In the genomic region with DNA sequence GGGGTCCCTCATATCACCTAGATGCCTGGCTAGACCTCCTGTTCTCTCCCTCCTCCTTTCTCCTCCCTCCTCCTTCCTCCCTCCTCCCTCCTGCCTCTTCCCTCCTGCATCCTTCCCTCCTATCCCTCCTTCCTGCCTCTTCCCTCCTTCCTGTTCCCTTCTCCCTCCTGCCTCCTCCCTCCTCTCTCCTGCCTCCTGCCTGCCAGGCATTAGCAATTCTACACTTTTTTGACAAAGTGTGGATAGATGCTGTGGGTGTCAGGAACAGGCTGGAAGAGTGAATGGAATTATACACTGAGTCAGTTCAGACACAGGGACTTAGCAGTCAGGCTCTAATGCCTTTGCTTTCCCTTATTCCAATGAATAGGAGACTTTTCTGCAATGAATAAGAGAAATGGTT, we compare ENCODE assay signal across 23 mouse cellular contexts.
A peak's percentile ranks its signal among the peaks of the same experiment; 100 is the strongest.
DNase-seq lines count a peak whose midpoint lies in the region; ATAC-seq and TF ChIP-seq lines count a peak whose summit lies in the region.
"Had no signal": no experiment of that assay in that cellular context is flagged by ENCODE, and none has a peak within 500 bp of the region (broad histone marks: within the 10 kb centered on the region; RNA-seq: fewer than 3 reads in every experiment).

No protein-coding gene starts in this region.

- ATAC-seq in megakaryocyte, adult 5-6 weeks (ENCODE audit: poor library complexity, severe bottlenecking), result no peak
- peak; percentile 43; the same call in 1 of the 2 replicates for ATAC-seq in forebrain, embryonic 15.5 days (replicated peaks)
- ATAC-seq: liver, embryonic 12.5 days had no signal

- peaks cover 19% of the 10 kb centered on the region for H3K9me3 ChIP-seq in megakaryocyte, embryonic 14.5 days
- no peaks in the 10 kb centered on the region for H3K9me3 ChIP-seq in forebrain, embryonic 15.5 days
- H3K9me3 ChIP-seq: embryonic facial prominence, embryonic 12.5 days; hindbrain, embryonic 12.5 days; liver, embryonic 12.5 days had no signal

- H3K9ac ChIP-seq in forebrain, embryonic 15.5 days (replicated peaks), result no peak overlapping the region
- H3K9ac ChIP-seq: embryonic facial prominence, embryonic 12.5 days; heart, embryonic 12.5 days; hindbrain, embryonic 12.5 days; liver, embryonic 12.5 days had no signal

- no peaks in the 10 kb centered on the region for H3K27me3 ChIP-seq in megakaryocyte, embryonic 14.5 days (replicated peaks)
- no peaks in the 10 kb centered on the region for H3K27me3 ChIP-seq in forebrain, embryonic 15.5 days
- no peaks in the 10 kb centered on the region for H3K27me3 ChIP-seq in thymus, adult 2 months (ENCODE audit: control insufficient read depth, insufficient read depth, low read length)
- H3K27me3 ChIP-seq: embryonic facial prominence, embryonic 12.5 days; heart, embryonic 12.5 days; hindbrain, embryonic 12.5 days; liver, embryonic 12.5 days had no signal

- no peak for TF ChIP-seq CTCF in thymus, adult 2 months (IDR thresholded peaks at IDR 0.05; ENCODE audit: borderline replicate concordance, control insufficient read depth, extremely low read depth, insufficient read depth, low read length, poor library complexity)

- peak overlapping the region; percentile 31 for H3K4me3 ChIP-seq in megakaryocyte, embryonic 14.5 days (replicated peaks)
- H3K4me3 ChIP-seq in forebrain, embryonic 15.5 days, result no peak overlapping the region
- H3K4me3 ChIP-seq in thymus, adult 2 months (ENCODE audit: control insufficient read depth, insufficient read depth, low read length), result no peak overlapping the region
- H3K4me3 ChIP-seq: embryonic facial prominence, embryonic 12.5 days; erythroblast, embryonic 14.5 days; heart, embryonic 12.5 days; hindbrain, embryonic 12.5 days; liver, embryonic 12.5 days had no signal

- peak overlapping the region; percentile 69 for H3K27ac ChIP-seq in forebrain, embryonic 15.5 days (replicated peaks)
- H3K27ac ChIP-seq in thymus, adult 2 months (ENCODE audit: control insufficient read depth, insufficient read depth, low read length), result no peak overlapping the region
- H3K27ac ChIP-seq: embryonic facial prominence, embryonic 12.5 days; hindbrain, embryonic 12.5 days; liver, embryonic 12.5 days had no signal

- no peak overlapping the region for H3K4me2 ChIP-seq in forebrain, embryonic 15.5 days (replicated peaks)
- H3K4me2 ChIP-seq: embryonic facial prominence, embryonic 12.5 days; heart, embryonic 12.5 days; hindbrain, embryonic 12.5 days; liver, embryonic 12.5 days had no signal

- no peaks in the 10 kb centered on the region for H3K4me1 ChIP-seq in megakaryocyte, embryonic 14.5 days
- H3K4me1 ChIP-seq in forebrain, embryonic 15.5 days, result peaks cover 24% of the 10 kb centered on the region
- H3K4me1 ChIP-seq in thymus, adult 2 months (replicated peaks; ENCODE audit: control insufficient read depth, insufficient read depth, low read length), result no peaks in the 10 kb centered on the region
- H3K4me1 ChIP-seq: embryonic facial prominence, embryonic 12.5 days; hindbrain, embryonic 12.5 days; liver, embryonic 12.5 days had no signal

- DNase-seq in frontal cortex, postnatal 36 days (ENCODE audit: low spot score in 2 of 2), result peak; percentile 55 to 62
- DNase-seq in frontal cortex, postnatal 25 days (ENCODE audit: low spot score in 2 of 2), result no peak
- peak; percentile 51 for DNase-seq in right cerebral cortex, postnatal 25 days
- no peak for DNase-seq in spleen, postnatal 4 days (ENCODE audit: low spot score in 2 of 2)
- DNase-seq in thymus, adult 2 months, result no peak
- DNase-seq: adrenal gland, postnatal 36 days; B cell, adult 2 months; cerebellum, adult 2 months; gastrocnemius, postnatal 10 days; heart, postnatal 14 days; kidney, adult 8-10 months; kidney, postnatal 36 days; layer of hippocampus, adult 9-11 months; lung, adult 2 months; thymus, postnatal 25 days had no signal

- no peak for TF ChIP-seq POLR2A in thymus, adult 2 months (IDR thresholded peaks at IDR 0.05; ENCODE audit: control insufficient read depth, extremely low read depth, insufficient read depth, low read length, poor library complexity)

- H3K36me3 ChIP-seq in megakaryocyte, embryonic 14.5 days (replicated peaks; ENCODE audit: low read length), result no peaks in the 10 kb centered on the region
- peaks cover 2% of the 10 kb centered on the region; the same call in 1 of the 2 replicates for H3K36me3 ChIP-seq in forebrain, embryonic 15.5 days
- H3K36me3 ChIP-seq in thymus, adult 2 months (ENCODE audit: control insufficient read depth, insufficient read depth, low read length), result no peaks in the 10 kb centered on the region

Comparison
In these comparisons a context has a peak if more than half of its experiments do, and no peak if none do; other contexts are left out.
1. DNase-seq: peak in frontal cortex, postnatal 36 days (2 of 2) and right cerebral cortex, postnatal 25 days (single experiment); none in frontal cortex, postnatal 25 days (0 of 2), spleen, postnatal 4 days (0 of 2) and thymus, adult 2 months (single experiment).